In genomic region chr13:48544867-48545266, GRCm38 (mm10) we compare ENCODE assay signal across 9 mouse cellular contexts. TPM values are rescaled to one million over a fixed set of nuclear protein-coding genes. Genes with fewer than 3 reads are reported as not detected.
DNase-seq lines count a peak whose midpoint lies in the region; ATAC-seq and TF ChIP-seq lines count a peak whose summit lies in the region.
"Had no signal": no experiment of that assay in that cellular context is flagged by ENCODE, and none has a peak within 500 bp of the region (broad histone marks: within the 10 kb centered on the region; RNA-seq: fewer than 3 reads in every experiment).

No protein-coding gene starts in this region.

- 22% methylated on average over 4 of the region's 4 CpGs for WGBS in liver, embryonic 14.5 days (ENCODE audit: insufficient replicate concordance)

- TF ChIP-seq POLR2A in testis, adult 2 months (IDR thresholded peaks at IDR 0.05; ENCODE audit: control insufficient read depth, low read depth, low read length) = no peak

- H3K27me3 ChIP-seq in testis, adult 2 months (ENCODE audit: control insufficient read depth, insufficient read depth, low read length) = no peaks in the 10 kb centered on the region
- H3K27me3 ChIP-seq in liver, embryonic 14.5 days (ENCODE audit: control insufficient read depth, insufficient read depth, low read length) = no peaks in the 10 kb centered on the region

- H3K27ac ChIP-seq in testis, adult 2 months (ENCODE audit: control insufficient read depth, insufficient read depth, low read depth, low read length) = peak overlapping the region; percentile 36; the same call in 1 of the 2 replicates
- H3K27ac ChIP-seq in liver, embryonic 14.5 days = peak overlapping the region; percentile 90

- peak overlapping the region; percentile 73 for H3K4me2 ChIP-seq in liver, embryonic 14.5 days (ENCODE audit: low read depth)

- no peaks in the 10 kb centered on the region for H3K9me3 ChIP-seq in liver, embryonic 14.5 days (ENCODE audit: control insufficient read depth, low read length)

- no peak for TF ChIP-seq EP300 in liver, embryonic 14.5 days (IDR thresholded peaks at IDR 0.05; ENCODE audit: low read depth)

- no peak for ATAC-seq in liver, embryonic 14.5 days (ENCODE audit: insufficient read depth)
- no peak for ATAC-seq in erythroid progenitor cell, adult 5-6 weeks (replicated peaks; ENCODE audit: low FRiP score, poor library complexity, severe bottlenecking)

- H3K4me1 ChIP-seq in testis, adult 2 months (ENCODE audit: control insufficient read depth, insufficient read depth, low read length) = no peaks in the 10 kb centered on the region; the same call in 1 of the 2 replicates
- H3K4me1 ChIP-seq in liver, embryonic 14.5 days (replicated peaks; ENCODE audit: control insufficient read depth in 2 of 2, insufficient read depth in 2 of 2, low read length in 1 of 2) = peaks cover 16 to 20% of the 10 kb centered on the region in 2 experiments

- TF ChIP-seq CTCF in testis, adult 2 months (IDR thresholded peaks at IDR 0.05; ENCODE audit: control insufficient read depth, insufficient read depth, insufficient replicate concordance, low read depth, low read length) = no peak
- no peak for TF ChIP-seq CTCF in liver, embryonic 14.5 days (IDR thresholded peaks at IDR 0.05; ENCODE audit: low read depth)

- peak overlapping the region; percentile 100 for H3K4me3 ChIP-seq in testis, adult 2 months (ENCODE audit: control insufficient read depth, low read depth, low read length)
- peak overlapping the region; percentile 82 to 96 for H3K4me3 ChIP-seq in liver, embryonic 14.5 days (ENCODE audit: insufficient read depth in 1 of 2, low read depth in 2 of 2, low read length in 2 of 2)

- H3K9ac ChIP-seq in liver, embryonic 14.5 days (replicated peaks) = peak overlapping the region; percentile 95

- no peaks in the 10 kb centered on the region for H3K36me3 ChIP-seq in testis, adult 2 months (ENCODE audit: control insufficient read depth, insufficient read depth, low read length)
- no peaks in the 10 kb centered on the region for H3K36me3 ChIP-seq in liver, embryonic 14.5 days (replicated peaks; ENCODE audit: control insufficient read depth, insufficient read depth, low read depth)

- DNase-seq in cerebellum, adult 9-10 months = peak; percentile 55
- no peak for DNase-seq in cerebellum, adult 11-12 months
- no peak for DNase-seq in testis, postnatal 10 days (ENCODE audit: low spot score)
- DNase-seq in liver, embryonic 14.5 days (ENCODE audit: low read depth in 3 of 3, low spot score in 3 of 3) = no peak
- no peak for DNase-seq in right cerebral cortex, adult 18-20 months
- no peak for DNase-seq in embryo, embryonic 10 days (ENCODE audit: low spot score)
- DNase-seq: thymus, postnatal 14 days had no signal

RNA-seq across cellular contexts. Expression of gene A830005F24Rik, which starts 31.5 kb away (rescaled TPM):
- 0.15 TPM in 1 of 2 replicates, not detected in the other for polyA plus RNA-seq in testis, adult 2 months (2012; rRNA removed)
- 0.06 and 0.35 TPM in 2 replicates for polyA plus RNA-seq in liver, embryonic 14.5 days (2012; rRNA removed)
- polyA plus RNA-seq in liver, embryonic 14.5 days (2014; fragmentation: Nextera tagmentation; extraction: Ambion mirVana) = 0.30 and 0.43 TPM in 2 replicates
- total RNA-seq in erythroid progenitor cell, adult 5-6 weeks (2015; ENCODE audit: low replicate concordance) = not detected in 2 replicates
- not detected in 2 replicates for total RNA-seq in erythroid progenitor cell, adult 5-6 weeks (2017; ENCODE audit: low replicate concordance)

RNA-seq across cellular contexts. Expression of gene Zfp169, which starts 31.6 kb away (rescaled TPM):
- polyA plus RNA-seq in testis, adult 2 months (2012; rRNA removed) = 11.5 and 12.1 TPM in 2 replicates
- 1.8 and 2.1 TPM in 2 replicates for polyA plus RNA-seq in liver, embryonic 14.5 days (2012; rRNA removed)
- polyA plus RNA-seq in liver, embryonic 14.5 days (2014; fragmentation: Nextera tagmentation; extraction: Ambion mirVana) = 0.86 and 0.87 TPM in 2 replicates
- 1.1 and 1.7 TPM in 2 replicates for total RNA-seq in erythroid progenitor cell, adult 5-6 weeks (2015; ENCODE audit: low replicate concordance)
- total RNA-seq in erythroid progenitor cell, adult 5-6 weeks (2017; ENCODE audit: low replicate concordance) = 1.3 and 2.2 TPM in 2 replicates
